8 mouse cellular contexts compared by ENCODE assay signal in the genomic region with DNA sequence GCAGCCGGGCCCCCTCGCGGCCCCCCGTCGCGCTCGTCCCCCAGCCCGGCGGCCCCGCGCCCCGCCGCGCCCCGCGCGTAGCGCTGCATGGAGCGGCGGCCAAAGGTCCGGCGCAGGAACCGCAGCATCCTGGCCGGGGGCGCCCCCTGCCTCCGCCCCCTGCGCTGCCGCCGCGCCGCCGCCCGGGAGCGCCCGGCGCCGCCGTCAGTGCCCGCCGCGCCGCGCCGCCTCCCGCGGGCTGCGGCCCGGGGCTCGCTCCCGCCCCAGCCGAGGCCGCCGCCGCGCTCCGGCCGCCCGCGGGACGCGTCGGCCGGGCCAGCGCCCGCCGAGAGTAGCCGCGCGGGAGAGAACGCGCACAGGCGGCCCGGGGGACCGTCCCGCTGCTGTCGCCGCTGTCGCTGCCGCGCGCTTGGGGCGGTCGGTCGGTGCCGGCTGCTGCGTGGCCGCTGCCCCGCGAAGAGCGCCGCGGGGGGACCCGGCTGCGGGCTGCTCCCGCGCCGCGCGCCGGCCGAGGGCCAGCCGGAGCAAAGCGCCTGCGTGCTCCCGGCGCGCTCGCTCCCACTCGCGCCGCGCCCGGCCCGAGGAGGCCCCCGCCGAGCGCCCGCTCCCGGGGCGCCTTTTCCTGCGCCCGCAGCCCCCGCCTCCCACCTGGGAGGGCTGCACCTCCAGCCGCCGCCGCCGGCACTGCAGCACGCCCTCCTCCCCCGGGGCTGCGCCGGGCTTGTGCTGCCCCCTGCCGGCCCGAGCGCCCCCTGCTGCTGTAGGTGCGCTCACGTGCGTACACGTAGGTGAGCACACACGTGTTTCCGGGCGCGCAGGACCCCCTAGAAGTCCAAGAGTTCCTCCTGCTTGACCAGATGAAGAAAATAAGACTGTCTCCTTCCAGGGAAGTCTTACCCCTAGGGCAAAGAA. TPM values are rescaled to one million over a fixed set of nuclear protein-coding genes. Genes with fewer than 3 reads are reported as not detected.
DNase-seq lines count a peak whose midpoint lies in the region; ATAC-seq and TF ChIP-seq lines count a peak whose summit lies in the region.

A gene (minus strand): TSS at position 412 of the 912 bp plus-strand sequence.

- peak; percentile 77 for ATAC-seq in frontal cortex, adult (ENCODE audit: low TSS enrichment)
- ATAC-seq in lung, embryonic 15.5 days (ENCODE audit: borderline replicate concordance, extremely low read depth, low FRiP score, low TSS enrichment): peak; percentile 87

- no peaks in the 10 kb centered on the region for H3K36me3 ChIP-seq in E14TG2a.4 (ENCODE audit: insufficient read depth, low read length)
- H3K36me3 ChIP-seq in lung, embryonic 15.5 days: no peaks in the 10 kb centered on the region
- no peaks in the 10 kb centered on the region for H3K36me3 ChIP-seq in thymus, adult 2 months (ENCODE audit: control insufficient read depth, insufficient read depth, low read length)

- peaks cover 33% of the 10 kb centered on the region for H3K4me1 ChIP-seq in E14TG2a.4 (replicated peaks; ENCODE audit: low read depth, low read length)
- H3K4me1 ChIP-seq in lung, embryonic 15.5 days: peaks cover 28% of the 10 kb centered on the region
- peaks cover 14% of the 10 kb centered on the region for H3K4me1 ChIP-seq in thymus, adult 2 months (replicated peaks; ENCODE audit: control insufficient read depth, insufficient read depth, low read length)

- peak within 1 kb of the TSS; percentile 51 for H3K9ac ChIP-seq in lung, embryonic 15.5 days

- peak within 1 kb of the TSS; percentile 98 for H3K4me2 ChIP-seq in lung, embryonic 15.5 days

- WGBS in lung, embryonic 15.5 days: under 1% methylated on average over 39 of the region's 142 CpGs
- 17% methylated on average over 141 of the region's 142 CpGs for WGBS in thymus, adult 2 months

- no peak within 1 kb of the TSS for H3K27ac ChIP-seq in lung, embryonic 15.5 days
- no peak within 1 kb of the TSS for H3K27ac ChIP-seq in thymus, adult 2 months (ENCODE audit: control insufficient read depth, insufficient read depth, low read length)

- H3K4me3 ChIP-seq in E14TG2a.4 (replicated peaks; ENCODE audit: low read length): peak within 1 kb of the TSS; percentile 82
- peak within 1 kb of the TSS; percentile 72 for H3K4me3 ChIP-seq in lung, embryonic 15.5 days
- H3K4me3 ChIP-seq in thymus, adult 2 months (ENCODE audit: control insufficient read depth, insufficient read depth, low read length): peak within 1 kb of the TSS; percentile 36

- no peak for TF ChIP-seq POLR2A in thymus, adult 2 months (IDR thresholded peaks at IDR 0.05; ENCODE audit: control insufficient read depth, extremely low read depth, insufficient read depth, low read length, poor library complexity)

- peak; percentile 83 to 93 for DNase-seq in cerebellum, adult 18-20 months
- DNase-seq in heart, postnatal 4 days: peak; percentile 86
- peak; percentile 26 to 77 for DNase-seq in layer of hippocampus, adult 8-10 months (ENCODE audit: low spot score in 2 of 2)
- peak; percentile 53 for DNase-seq in ovary, postnatal 10 days (ENCODE audit: low spot score)
- DNase-seq in thymus, adult 2 months: peak; percentile 89

- TF ChIP-seq CTCF in E14TG2a.4 (conservative IDR thresholded peaks at IDR 0.05; ENCODE audit: low read length): peak; percentile 20; the same call in 1 of the 2 replicates
- TF ChIP-seq CTCF in thymus, adult 2 months (IDR thresholded peaks at IDR 0.05; ENCODE audit: borderline replicate concordance, control insufficient read depth, extremely low read depth, insufficient read depth, low read length, poor library complexity): peak; percentile 99

- no peaks in the 10 kb centered on the region for H3K9me3 ChIP-seq in E14TG2a.4 (ENCODE audit: low read length)
- no peaks in the 10 kb centered on the region for H3K9me3 ChIP-seq in lung, embryonic 15.5 days

- H3K27me3 ChIP-seq in E14TG2a.4 (ENCODE audit: insufficient read depth, low read length): peaks cover 69% of the 10 kb centered on the region
- peaks cover 63% of the 10 kb centered on the region for H3K27me3 ChIP-seq in lung, embryonic 15.5 days
- H3K27me3 ChIP-seq in thymus, adult 2 months (ENCODE audit: control insufficient read depth, insufficient read depth, low read length): peaks cover 8% of the 10 kb centered on the region

RNA-seq across cellular contexts. Expression of the gene that starts here (rescaled TPM):
- total RNA-seq in heart, postnatal 4 days (2021): 1 to 10 TPM; 4.9 to 5.4 TPM
- 10 to 100 TPM; 22.2 to 32.4 (median 26.7) TPM for total RNA-seq in layer of hippocampus, adult 8-10 months (2022)
- polyA plus RNA-seq in lung, embryonic 15.5 days (2015; fragmentation: Nextera tagmentation; extraction: Ambion mirVana): 1.1 and 1.4 TPM in 2 replicates
- polyA plus RNA-seq in thymus, adult 2 months (2012; rRNA removed): 9.2 and 10.7 TPM in 2 replicates
